Comparison of ENCODE assay signal across 23 mouse cellular contexts in genomic region chr16:32454646-32455045, GRCm38 (mm10). TPM values are rescaled to one million over a fixed set of nuclear protein-coding genes. Genes with fewer than 3 reads are reported as not detected.
DNase-seq lines count a peak whose midpoint lies in the region; ATAC-seq and TF ChIP-seq lines count a peak whose summit lies in the region.
"Had no signal": no experiment of that assay in that cellular context is flagged by ENCODE, and none has a peak within 500 bp of the region (broad histone marks: within the 10 kb centered on the region; RNA-seq: fewer than 3 reads in every experiment).

No protein-coding gene starts in this region.

- no peak for TF ChIP-seq POLR2A in limb, embryonic 14.5 days (IDR thresholded peaks at IDR 0.05; ENCODE audit: borderline replicate concordance, extremely low read depth, insufficient read depth, insufficient read length)

- peaks cover 73% of the 10 kb centered on the region for H3K36me3 ChIP-seq in liver, embryonic 15.5 days (replicated peaks)
- peaks cover 23% of the 10 kb centered on the region for H3K36me3 ChIP-seq in liver, embryonic 11.5 days (ENCODE audit: control insufficient read depth, insufficient read depth, low read length)
- H3K36me3 ChIP-seq in embryonic facial prominence, embryonic 10.5 days (replicated peaks) = peaks cover 39% of the 10 kb centered on the region
- peaks cover 31% of the 10 kb centered on the region for H3K36me3 ChIP-seq in embryonic facial prominence, embryonic 15.5 days
- peaks cover 18% of the 10 kb centered on the region for H3K36me3 ChIP-seq in limb, embryonic 14.5 days (ENCODE audit: control insufficient read depth, insufficient read depth, low read length)

- H3K27ac ChIP-seq in liver, embryonic 15.5 days (replicated peaks) = 0 out of 2 replicates have a peak overlapping the region, but pooled peaks have one; percentile 24
- no peak overlapping the region for H3K27ac ChIP-seq in liver, embryonic 11.5 days (ENCODE audit: low read depth, low read length)
- H3K27ac ChIP-seq in embryonic facial prominence, embryonic 10.5 days (replicated peaks) = peak overlapping the region; percentile 65
- H3K27ac ChIP-seq in embryonic facial prominence, embryonic 15.5 days (replicated peaks) = peak overlapping the region; percentile 55
- no peak overlapping the region for H3K27ac ChIP-seq in limb, embryonic 14.5 days (replicated peaks; ENCODE audit: low read depth, low read length)
- H3K27ac ChIP-seq: gastrocnemius, adult 2 months; heart, embryonic 10.5 days; hindbrain, embryonic 12.5 days; liver, embryonic 12.5 days; lung, embryonic 15.5 days; macrophage; midbrain, embryonic 12.5 days; neural tube, embryonic 13.5 days had no signal

- H3K27me3 ChIP-seq in liver, embryonic 15.5 days = no peaks in the 10 kb centered on the region
- no peaks in the 10 kb centered on the region for H3K27me3 ChIP-seq in liver, embryonic 11.5 days (replicated peaks; ENCODE audit: control insufficient read depth, insufficient read depth, low read length)
- no peaks in the 10 kb centered on the region for H3K27me3 ChIP-seq in embryonic facial prominence, embryonic 10.5 days (replicated peaks; ENCODE audit: low read depth, poor library complexity, severe bottlenecking)
- H3K27me3 ChIP-seq in embryonic facial prominence, embryonic 15.5 days = no peaks in the 10 kb centered on the region
- H3K27me3 ChIP-seq in limb, embryonic 14.5 days (ENCODE audit: control insufficient read depth, insufficient read depth, low read length) = no peaks in the 10 kb centered on the region
- H3K27me3 ChIP-seq: hindbrain, embryonic 12.5 days; liver, embryonic 12.5 days; lung, embryonic 15.5 days; midbrain, embryonic 12.5 days; neural tube, embryonic 13.5 days had no signal

- intact Hi-C loops in left cerebral cortex, postnatal 14 days (cut with DNase I) = no loop called here

- H3K4me2 ChIP-seq in liver, embryonic 15.5 days = no peak overlapping the region
- H3K4me2 ChIP-seq in liver, embryonic 11.5 days = no peak overlapping the region
- peak overlapping the region; percentile 19; the same call in 1 of the 2 replicates for H3K4me2 ChIP-seq in embryonic facial prominence, embryonic 15.5 days (replicated peaks)
- H3K4me2 ChIP-seq in limb, embryonic 14.5 days (replicated peaks; ENCODE audit: low read depth, low read length, severe bottlenecking) = no peak overlapping the region
- H3K4me2 ChIP-seq: hindbrain, embryonic 12.5 days; liver, embryonic 12.5 days; lung, embryonic 15.5 days; midbrain, embryonic 12.5 days; neural tube, embryonic 13.5 days had no signal

- no peak for ATAC-seq in liver, embryonic 15.5 days (ENCODE audit: insufficient read depth)
- no peak for ATAC-seq in liver, embryonic 11.5 days (replicated peaks; ENCODE audit: low FRiP score)
- peak; percentile 67; the same call in 1 of the 2 replicates for ATAC-seq in embryonic facial prominence, embryonic 15.5 days (ENCODE audit: insufficient number of reproducible peaks, low FRiP score, low TSS enrichment, low read depth)
- no peak for ATAC-seq in limb, embryonic 14.5 days (ENCODE audit: low FRiP score, low read depth)
- ATAC-seq: liver, embryonic 12.5 days had no signal

- H3K4me3 ChIP-seq in liver, embryonic 15.5 days (replicated peaks) = no peak overlapping the region
- no peak overlapping the region for H3K4me3 ChIP-seq in liver, embryonic 11.5 days (ENCODE audit: low read depth, low read length)
- no peak overlapping the region for H3K4me3 ChIP-seq in embryonic facial prominence, embryonic 10.5 days
- no peak overlapping the region for H3K4me3 ChIP-seq in embryonic facial prominence, embryonic 15.5 days (replicated peaks)
- H3K4me3 ChIP-seq in limb, embryonic 14.5 days (replicated peaks; ENCODE audit: low read length) = no peak overlapping the region
- H3K4me3 ChIP-seq: gastrocnemius, adult 2 months; heart, embryonic 10.5 days; hindbrain, embryonic 12.5 days; liver, embryonic 12.5 days; lung, embryonic 15.5 days; midbrain, embryonic 12.5 days; neural tube, embryonic 13.5 days had no signal

- peaks cover 58% of the 10 kb centered on the region for H3K4me1 ChIP-seq in liver, embryonic 15.5 days (replicated peaks)
- peaks cover 16% of the 10 kb centered on the region for H3K4me1 ChIP-seq in liver, embryonic 11.5 days (replicated peaks; ENCODE audit: control insufficient read depth, insufficient read depth, low read length)
- peaks cover 3% of the 10 kb centered on the region; the same call in 1 of the 2 replicates for H3K4me1 ChIP-seq in embryonic facial prominence, embryonic 10.5 days
- H3K4me1 ChIP-seq in embryonic facial prominence, embryonic 15.5 days = peaks cover 3% of the 10 kb centered on the region; the same call in 1 of the 2 replicates
- H3K4me1 ChIP-seq in limb, embryonic 14.5 days (ENCODE audit: control insufficient read depth, insufficient read depth, low read length) = no peaks in the 10 kb centered on the region
- H3K4me1 ChIP-seq: heart, embryonic 10.5 days; hindbrain, embryonic 12.5 days; lung, embryonic 15.5 days; midbrain, embryonic 12.5 days; neural tube, embryonic 13.5 days had no signal

- no peaks in the 10 kb centered on the region for H3K9me3 ChIP-seq in liver, embryonic 15.5 days (replicated peaks)
- H3K9me3 ChIP-seq in liver, embryonic 11.5 days (ENCODE audit: control insufficient read depth, low read length) = no peaks in the 10 kb centered on the region
- H3K9me3 ChIP-seq in embryonic facial prominence, embryonic 10.5 days = no peaks in the 10 kb centered on the region
- H3K9me3 ChIP-seq in embryonic facial prominence, embryonic 15.5 days (replicated peaks) = no peaks in the 10 kb centered on the region
- no peaks in the 10 kb centered on the region for H3K9me3 ChIP-seq in limb, embryonic 14.5 days (ENCODE audit: control insufficient read depth, low read length)
- H3K9me3 ChIP-seq: heart, embryonic 10.5 days; hindbrain, embryonic 12.5 days; liver, embryonic 12.5 days; lung, embryonic 15.5 days; midbrain, embryonic 12.5 days; neural tube, embryonic 13.5 days had no signal

- no peak for DNase-seq in liver, embryonic 11.5 days (ENCODE audit: low spot score)
- DNase-seq in embryonic facial prominence, embryonic 10.5 days (ENCODE audit: low spot score) = peak; percentile 62
- peak; percentile 19 for DNase-seq in limb, embryonic 14.5 days (ENCODE audit: low spot score)
- no peak for DNase-seq in yolk sac, embryonic 10.5 days (ENCODE audit: low spot score)
- DNase-seq in left cerebral cortex, postnatal 14 days (ENCODE audit: low spot score in 2 of 2) = no peak
- DNase-seq: cerebellum, adult 2 months; gastrocnemius, adult 2 months; heart, postnatal 10 days; kidney, adult 8-10 months; kidney, postnatal 25 days; layer of hippocampus, adult 9-11 months had no signal

- H3K9ac ChIP-seq in liver, embryonic 15.5 days = no peak overlapping the region
- H3K9ac ChIP-seq in liver, embryonic 11.5 days (ENCODE audit: low read depth, low read length) = no peak overlapping the region
- no peak overlapping the region for H3K9ac ChIP-seq in embryonic facial prominence, embryonic 15.5 days
- H3K9ac ChIP-seq in limb, embryonic 14.5 days (ENCODE audit: low read depth, low read length, severe bottlenecking) = 0 out of 2 replicates have a peak overlapping the region, but pooled peaks have one; percentile 18
- H3K9ac ChIP-seq: hindbrain, embryonic 12.5 days; liver, embryonic 12.5 days; lung, embryonic 15.5 days; midbrain, embryonic 12.5 days; neural tube, embryonic 13.5 days had no signal

- WGBS in liver, embryonic 15.5 days (ENCODE audit: insufficient replicate concordance) = 91% methylated on average over 5 of the region's 5 CpGs
- 86% methylated on average over 5 of the region's 5 CpGs for WGBS in liver, embryonic 11.5 days
- 60% methylated on average over 5 of the region's 5 CpGs for WGBS in embryonic facial prominence, embryonic 10.5 days
- WGBS in embryonic facial prominence, embryonic 15.5 days = 41% methylated on average over 5 of the region's 5 CpGs
- 23% methylated on average over 5 of the region's 5 CpGs for WGBS in limb, embryonic 14.5 days

RNA-seq across cellular contexts. Expression of gene Pcyt1a, which starts 23.9 kb away (rescaled TPM):
- polyA plus RNA-seq in liver, embryonic 15.5 days (2015; fragmentation: Nextera tagmentation; extraction: Ambion mirVana) = 38.3 and 39.5 TPM in 2 replicates
- polyA plus RNA-seq in liver, embryonic 11.5 days (2014; fragmentation: Nextera tagmentation; extraction: Ambion mirVana) = 37.0 and 42.8 TPM in 2 replicates
- polyA plus RNA-seq in embryonic facial prominence, embryonic 10.5 days (2016; fragmentation: Nextera tagmentation; extraction: Ambion mirVana) = 43.8 and 46.4 TPM in 2 replicates
- polyA plus RNA-seq in embryonic facial prominence, embryonic 15.5 days (2015; fragmentation: Nextera tagmentation; extraction: Ambion mirVana) = 39.7 and 41.3 TPM in 2 replicates
- polyA plus RNA-seq in limb, embryonic 14.5 days (2012; rRNA removed) = 22.0 and 23.4 TPM in 2 replicates
- 45.9 and 47.8 TPM in 2 replicates for polyA plus RNA-seq in limb, embryonic 14.5 days (2014; fragmentation: Nextera tagmentation; extraction: Ambion mirVana)
- total RNA-seq in left cerebral cortex, postnatal 14 days (2021) = 10 to 100 TPM; 40.0 to 41.8 TPM

RNA-seq across cellular contexts. Expression of gene Slc51a, which starts 33.0 kb away (rescaled TPM):
- polyA plus RNA-seq in liver, embryonic 15.5 days (2015; fragmentation: Nextera tagmentation; extraction: Ambion mirVana) = 0.37 and 0.56 TPM in 2 replicates
- polyA plus RNA-seq in liver, embryonic 11.5 days (2014; fragmentation: Nextera tagmentation; extraction: Ambion mirVana) = 1.3 TPM in 2 replicates
- 0.24 and 0.39 TPM in 2 replicates for polyA plus RNA-seq in embryonic facial prominence, embryonic 10.5 days (2016; fragmentation: Nextera tagmentation; extraction: Ambion mirVana)
- polyA plus RNA-seq in embryonic facial prominence, embryonic 15.5 days (2015; fragmentation: Nextera tagmentation; extraction: Ambion mirVana) = 0.16 TPM in 1 of 2 replicates, not detected in the other
- polyA plus RNA-seq in limb, embryonic 14.5 days (2012; rRNA removed) = 0.08 and 0.10 TPM in 2 replicates
- polyA plus RNA-seq in limb, embryonic 14.5 days (2014; fragmentation: Nextera tagmentation; extraction: Ambion mirVana) = 0.22 and 0.30 TPM in 2 replicates
- total RNA-seq in left cerebral cortex, postnatal 14 days (2021) = not detected
- total RNA-seq: adrenal gland, adult 18-20 months; gastrocnemius, adult 2 months had no signal
- polyA plus RNA-seq: neural tube, embryonic 13.5 days had no signal

RNA-seq across cellular contexts. Expression of gene Tctex1d2, which starts 35.1 kb away (rescaled TPM):
- 4.6 and 5.0 TPM in 2 replicates for polyA plus RNA-seq in liver, embryonic 15.5 days (2015; fragmentation: Nextera tagmentation; extraction: Ambion mirVana)
- polyA plus RNA-seq in liver, embryonic 11.5 days (2014; fragmentation: Nextera tagmentation; extraction: Ambion mirVana) = 13.8 and 15.1 TPM in 2 replicates
- 32.5 and 34.1 TPM in 2 replicates for polyA plus RNA-seq in embryonic facial prominence, embryonic 10.5 days (2016; fragmentation: Nextera tagmentation; extraction: Ambion mirVana)
- polyA plus RNA-seq in embryonic facial prominence, embryonic 15.5 days (2015; fragmentation: Nextera tagmentation; extraction: Ambion mirVana) = 31.5 and 39.0 TPM in 2 replicates
- polyA plus RNA-seq in limb, embryonic 14.5 days (2012; rRNA removed) = 15.3 and 16.9 TPM in 2 replicates
- 25.6 and 25.9 TPM in 2 replicates for polyA plus RNA-seq in limb, embryonic 14.5 days (2014; fragmentation: Nextera tagmentation; extraction: Ambion mirVana)
- 10 to 100 TPM; 12.9 to 14.5 TPM for total RNA-seq in left cerebral cortex, postnatal 14 days (2021)

RNA-seq across cellular contexts. Expression of gene Zdhhc19, which starts 41.4 kb away (rescaled TPM):
- polyA plus RNA-seq in liver, embryonic 15.5 days (2015; fragmentation: Nextera tagmentation; extraction: Ambion mirVana) = not detected in 2 replicates
- polyA plus RNA-seq in liver, embryonic 11.5 days (2014; fragmentation: Nextera tagmentation; extraction: Ambion mirVana) = not detected in 2 replicates
- polyA plus RNA-seq in embryonic facial prominence, embryonic 10.5 days (2016; fragmentation: Nextera tagmentation; extraction: Ambion mirVana) = not detected in 2 replicates
- not detected in 2 replicates for polyA plus RNA-seq in embryonic facial prominence, embryonic 15.5 days (2015; fragmentation: Nextera tagmentation; extraction: Ambion mirVana)
- polyA plus RNA-seq in limb, embryonic 14.5 days (2012; rRNA removed) = not detected in 2 replicates
- not detected in 2 replicates for polyA plus RNA-seq in limb, embryonic 14.5 days (2014; fragmentation: Nextera tagmentation; extraction: Ambion mirVana)
- not detected for total RNA-seq in left cerebral cortex, postnatal 14 days (2021)
- total RNA-seq: adrenal gland, adult 18-20 months; gastrocnemius, adult 2 months; heart, postnatal 10 days had no signal
- polyA plus RNA-seq: C2C12; cerebellum, adult 2 months; heart, embryonic 10.5 days; hindbrain, embryonic 12.5 days; liver, embryonic 12.5 days; lung, embryonic 15.5 days; macrophage; midbrain, embryonic 12.5 days; neural tube, embryonic 13.5 days had no signal

RNA-seq across cellular contexts. Expression of gene Tm4sf19, which starts 54.3 kb away (rescaled TPM):
- not detected in 2 replicates for polyA plus RNA-seq in liver, embryonic 15.5 days (2015; fragmentation: Nextera tagmentation; extraction: Ambion mirVana)
- not detected in 2 replicates for polyA plus RNA-seq in liver, embryonic 11.5 days (2014; fragmentation: Nextera tagmentation; extraction: Ambion mirVana)
- polyA plus RNA-seq in embryonic facial prominence, embryonic 10.5 days (2016; fragmentation: Nextera tagmentation; extraction: Ambion mirVana) = not detected in 2 replicates
- polyA plus RNA-seq in embryonic facial prominence, embryonic 15.5 days (2015; fragmentation: Nextera tagmentation; extraction: Ambion mirVana) = 0.30 and 0.35 TPM in 2 replicates
- 0.10 and 0.24 TPM in 2 replicates for polyA plus RNA-seq in limb, embryonic 14.5 days (2012; rRNA removed)
- 0.15 TPM in 1 of 2 replicates, not detected in the other for polyA plus RNA-seq in limb, embryonic 14.5 days (2014; fragmentation: Nextera tagmentation; extraction: Ambion mirVana)
- total RNA-seq in left cerebral cortex, postnatal 14 days (2021) = not detected
- total RNA-seq: gastrocnemius, adult 2 months; heart, postnatal 10 days had no signal
- polyA plus RNA-seq: C2C12; cerebellum, adult 2 months; heart, embryonic 10.5 days; hindbrain, embryonic 12.5 days; intestine, embryonic 14.5 days; liver, embryonic 12.5 days; lung, embryonic 15.5 days; midbrain, embryonic 12.5 days; neural tube, embryonic 13.5 days had no signal

Comparison
In these comparisons a context has a peak if more than half of its experiments do, and no peak if none do; other contexts are left out.
1. H3K27ac ChIP-seq: peak in liver, embryonic 15.5 days (single experiment), embryonic facial prominence, embryonic 10.5 days (single experiment) and embryonic facial prominence, embryonic 15.5 days (single experiment); none in liver, embryonic 11.5 days (single experiment) and limb, embryonic 14.5 days (single experiment).
2. DNase-seq: peak in embryonic facial prominence, embryonic 10.5 days (single experiment) and limb, embryonic 14.5 days (single experiment); none in liver, embryonic 11.5 days (single experiment), yolk sac, embryonic 10.5 days (single experiment) and left cerebral cortex, postnatal 14 days (0 of 2).